Mouse (Mus musculus): ENCODE measurements at regions not wholly inside any gene's neighbourhood (a gene's known extent, or its start where the extent isn't known, plus 50 kb on each side); places are given as distances from the start of the nearest gene placed in this dataset.

GRCm38 (mm10) chr15:88202736-88203135, 397.4 kb upstream of the Zdhhc25 start:
- no peak for DNase-seq (ENCODE audit: low spot score)

GRCm38 (mm10) chr15:88213356-88213755, 386.7 kb upstream of the Zdhhc25 start:
- DNase-seq (ENCODE audit: low spot score): no peak

DNA sequence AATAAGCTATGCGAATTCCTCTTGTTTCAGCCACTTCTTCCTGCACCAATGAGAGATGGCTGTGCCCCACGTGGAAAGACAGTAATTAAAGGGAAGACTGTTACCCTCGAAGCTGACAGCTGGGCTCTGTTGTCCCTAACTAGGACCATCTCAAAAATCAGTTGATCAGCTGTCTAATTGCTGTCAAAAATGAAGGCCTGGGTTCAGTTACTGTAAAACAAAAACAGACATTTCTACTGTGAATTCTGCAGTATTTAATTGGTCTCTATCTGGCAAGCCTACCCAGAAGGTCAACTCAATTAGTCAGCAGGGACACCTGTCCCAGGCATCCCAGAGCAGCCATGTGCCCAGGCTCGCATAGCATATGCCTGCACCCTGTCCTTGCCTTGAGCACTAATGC, 385.8 kb upstream of the Zdhhc25 start:
- DNase-seq (ENCODE audit: low spot score): no peak

- no peak for DNase-seq (ENCODE audit: low spot score)
These were observed 370.6 kb upstream of the Zdhhc25 start for GRCm38 (mm10) chr15:88229456-88229855.

DNA sequence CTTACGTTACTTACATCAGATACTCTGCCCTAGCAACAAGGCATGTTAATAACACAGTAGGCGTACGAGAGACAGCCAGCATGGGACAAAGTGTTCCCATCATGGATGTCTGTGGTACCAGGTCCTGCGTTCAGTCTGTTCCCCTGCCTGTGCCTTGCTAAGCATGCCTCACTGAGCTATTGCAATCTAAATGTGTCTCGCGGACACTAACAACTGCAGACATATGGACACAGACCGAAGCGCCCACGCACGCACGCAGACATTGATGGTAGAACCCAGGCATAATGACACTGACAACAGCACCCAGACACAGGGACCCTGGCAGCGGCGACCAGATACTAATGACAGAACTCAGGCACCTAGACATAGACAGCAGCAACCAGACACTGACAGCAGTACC, 355.5 kb upstream of the Zdhhc25 start:
- DNase-seq (ENCODE audit: low spot score): no peak

- DNase-seq (ENCODE audit: low spot score): no peak
These were observed 354.4 kb upstream of the Zdhhc25 start for GRCm38 (mm10) chr15:88245496-88246246.

DNA sequence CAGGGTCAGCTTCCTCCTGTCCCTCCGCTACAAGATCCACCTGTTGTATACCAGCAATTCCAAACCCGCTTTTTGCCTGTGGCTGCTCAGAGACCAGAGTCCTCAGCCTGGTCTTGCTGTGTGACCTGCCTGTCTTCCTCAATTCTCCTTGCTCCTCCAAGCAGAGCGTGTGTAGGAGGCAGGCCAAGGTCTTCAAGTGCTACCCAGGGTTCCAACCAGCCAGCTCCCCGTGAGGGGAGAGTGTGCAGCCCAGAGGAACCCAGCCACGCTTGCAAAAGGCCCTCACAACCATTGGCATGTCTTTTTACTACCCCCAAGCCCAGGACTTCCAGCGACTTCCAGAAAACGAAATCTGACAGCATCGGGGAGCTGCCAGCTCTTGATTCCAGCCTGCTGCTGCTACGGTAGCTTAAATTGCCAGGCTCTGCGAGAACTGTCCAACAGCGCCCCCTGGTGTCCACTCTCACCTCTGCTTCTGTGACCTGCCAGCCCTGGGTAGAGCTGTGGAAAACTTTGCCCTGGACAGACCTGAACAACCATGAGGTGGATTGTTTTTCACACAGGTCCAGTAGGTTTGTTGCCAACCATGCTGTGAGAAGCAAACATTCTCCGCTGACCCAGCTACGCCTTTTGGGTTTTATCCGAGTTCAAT, 352.0 kb upstream of the Zdhhc25 start:
- DNase-seq (ENCODE audit: low spot score): peak; percentile 82

GRCm38 (mm10) chr15:88288051-88288450, 312.1 kb upstream of the Zdhhc25 start:
- no peak for DNase-seq (ENCODE audit: low spot score)

DNA sequence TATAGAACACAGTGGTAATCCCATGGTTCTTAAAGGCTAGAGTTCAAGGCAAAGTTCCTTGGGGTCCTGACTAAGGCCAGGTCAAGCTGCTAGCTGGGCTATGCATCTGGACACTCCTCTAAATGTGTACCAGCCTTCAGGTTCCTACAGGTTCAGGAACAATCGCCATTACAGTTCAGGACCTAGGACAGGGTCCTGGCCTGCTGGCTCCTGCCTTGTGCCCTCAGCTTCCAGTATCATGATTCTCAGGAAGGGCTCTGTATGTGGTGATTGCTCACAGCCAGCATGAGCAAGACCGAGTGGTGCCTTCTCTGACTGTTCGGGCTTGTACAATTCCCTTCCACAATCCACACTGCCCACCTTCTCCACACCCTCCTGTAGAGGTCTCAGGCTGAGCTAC, 311.4 kb upstream of the Zdhhc25 start:
- no peak for DNase-seq (ENCODE audit: low spot score)

- DNase-seq (ENCODE audit: low spot score): no peak
These were observed 309.2 kb upstream of the Zdhhc25 start for GRCm38 (mm10) chr15:88290740-88291363.

GRCm38 (mm10) chr15:88299061-88299460, 301.0 kb upstream of the Zdhhc25 start:
- no peak for DNase-seq (ENCODE audit: low spot score)

DNA sequence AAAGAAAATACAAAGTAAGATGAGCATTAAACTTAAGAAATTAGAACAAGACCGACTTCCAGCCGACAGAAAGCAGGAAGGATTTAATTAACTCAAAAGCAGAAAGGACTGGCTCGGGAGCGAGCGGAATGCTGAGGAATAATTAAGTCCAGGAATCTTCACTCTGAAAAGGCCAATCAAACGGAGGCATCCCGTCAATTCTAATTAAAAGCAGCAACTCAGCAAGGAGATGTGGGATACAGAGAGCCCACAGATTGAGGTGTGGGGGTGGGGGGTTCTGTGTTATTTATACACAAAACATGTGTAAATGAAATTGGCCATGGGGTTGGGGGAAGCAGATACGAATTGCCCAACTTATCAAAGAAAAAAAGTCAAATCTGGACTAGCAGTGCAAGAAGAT, 288.9 kb upstream of the Zdhhc25 start:
- DNase-seq (ENCODE audit: low spot score): no peak

GRCm38 (mm10) chr15:88314810-88315459, 285.2 kb upstream of the Zdhhc25 start:
- no peak for DNase-seq (ENCODE audit: low spot score)

DNA sequence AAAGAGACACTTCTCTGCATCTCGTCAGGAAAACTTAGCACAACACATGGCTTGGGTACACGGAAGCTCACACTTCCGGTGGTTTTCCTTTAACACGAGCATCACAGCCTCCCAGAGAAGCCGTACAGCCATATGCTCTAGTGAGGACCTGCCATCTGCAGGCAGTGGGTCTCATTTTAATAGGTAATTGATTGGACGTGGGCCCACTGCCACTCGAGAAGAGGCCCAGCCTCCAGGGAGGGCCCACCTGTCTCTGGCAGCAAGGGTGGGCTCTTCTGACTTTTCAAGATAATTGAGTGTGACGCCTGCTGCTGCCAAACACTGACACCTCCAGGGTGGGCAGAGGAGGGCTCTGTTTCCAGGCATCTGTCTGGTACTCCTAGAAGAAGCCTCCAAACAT, 282.1 kb upstream of the Zdhhc25 start:
- no peak for DNase-seq (ENCODE audit: low spot score)

DNA sequence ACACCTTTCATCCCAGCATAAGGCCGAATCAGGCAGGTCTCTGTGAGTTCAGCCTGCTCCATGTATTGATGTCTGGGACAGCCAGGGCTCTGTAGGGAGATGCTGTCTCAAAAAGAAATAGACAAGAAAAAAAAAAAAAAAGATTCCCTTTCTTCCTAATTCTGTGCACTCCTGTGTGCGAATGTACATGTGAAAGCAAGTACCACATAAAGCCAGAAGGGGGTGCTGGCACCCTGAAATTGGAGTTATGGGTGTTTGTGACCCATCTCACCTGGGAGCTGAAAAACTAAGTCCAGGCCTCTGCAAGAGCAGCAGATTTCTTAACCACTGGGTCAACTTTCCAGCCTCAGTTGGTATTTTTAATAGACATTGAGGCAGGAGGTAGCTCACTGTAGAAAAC, 280.6 kb upstream of the Zdhhc25 start:
- no peak for DNase-seq (ENCODE audit: low spot score)

DNA sequence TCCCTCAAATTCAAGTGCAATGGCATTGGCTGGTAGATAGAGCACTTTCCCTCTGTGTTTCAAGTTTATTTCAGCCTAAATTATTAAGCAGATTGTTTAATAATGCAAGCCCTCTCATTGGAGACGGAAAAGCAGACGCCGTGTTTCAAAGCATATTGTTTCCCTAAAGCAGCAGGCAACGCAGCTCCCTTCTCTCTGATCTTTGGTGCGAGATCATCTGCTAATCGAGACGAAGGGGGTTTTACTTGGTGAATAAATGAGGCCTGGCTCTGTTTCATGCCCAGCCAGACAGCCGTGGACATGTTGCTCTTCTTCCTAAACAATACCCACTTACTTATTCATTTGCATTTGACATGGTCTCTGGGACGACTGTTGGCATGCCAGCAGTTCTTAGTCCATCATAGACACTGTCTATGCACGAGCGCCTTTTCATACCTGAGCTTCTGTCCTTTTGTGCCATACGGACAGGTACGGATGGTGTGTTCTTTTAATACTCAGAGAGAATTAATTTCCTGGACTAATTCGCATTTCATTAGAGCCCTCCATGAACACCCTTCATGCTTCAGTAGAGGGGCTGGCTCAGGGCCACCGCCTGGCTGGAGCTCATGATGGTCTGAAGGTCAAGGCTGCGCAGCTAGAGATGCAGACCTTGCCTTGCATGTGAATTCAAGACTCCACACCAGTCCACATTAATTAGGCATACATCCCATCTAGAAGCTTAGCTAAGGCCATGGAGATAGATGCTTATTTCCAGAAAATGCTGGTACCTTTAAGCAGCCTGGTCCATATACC, 276.3 kb upstream of the Zdhhc25 start:
- DNase-seq (ENCODE audit: low spot score): no peak

- DNase-seq (ENCODE audit: low spot score): no peak
These were observed 275.0 kb upstream of the Zdhhc25 start for GRCm38 (mm10) chr15:88325108-88325507.

GRCm38 (mm10) chr15:88353206-88353605, 246.9 kb upstream of the Zdhhc25 start:
- DNase-seq (ENCODE audit: low spot score): no peak

- DNase-seq (ENCODE audit: low spot score): no peak
These were observed 239.6 kb upstream of the Zdhhc25 start for GRCm38 (mm10) chr15:88360375-88361035.

- no peak for DNase-seq (ENCODE audit: low spot score)
These were observed 238.8 kb upstream of the Zdhhc25 start for GRCm38 (mm10) chr15:88361351-88361750.

DNA sequence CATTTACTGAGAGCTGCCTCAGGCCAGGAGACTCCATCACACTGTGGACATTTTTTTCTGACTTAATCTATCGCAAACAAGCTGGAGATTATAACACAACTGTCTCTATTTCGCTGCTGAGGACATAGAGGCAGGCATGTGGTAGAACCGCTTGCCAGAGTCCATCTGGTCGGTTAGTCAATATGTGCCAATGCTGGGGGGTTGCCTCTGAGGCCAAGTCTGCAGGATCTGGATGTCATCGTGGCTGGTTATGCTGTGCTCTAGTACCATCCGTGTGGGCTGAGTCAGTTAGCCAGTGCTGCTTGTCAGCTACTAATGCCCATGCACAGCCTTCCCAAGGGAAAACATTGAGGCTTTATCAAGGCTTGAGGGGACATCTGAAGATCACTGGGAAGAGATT, 237.1 kb upstream of the Zdhhc25 start:
- no peak for DNase-seq (ENCODE audit: low spot score)

Measured in ovary, postnatal 36 days (tissue).